14 mouse cellular contexts compared by ENCODE assay signal in genomic region chr5:73399768-73400526, GRCm38 (mm10). TPM values are rescaled to one million over a fixed set of nuclear protein-coding genes. Genes with fewer than 3 reads are reported as not detected.
DNase-seq lines count a peak whose midpoint lies in the region; ATAC-seq and TF ChIP-seq lines count a peak whose summit lies in the region.
"Had no signal": no experiment of that assay in that cellular context is flagged by ENCODE, and none has a peak within 500 bp of the region (broad histone marks: within the 10 kb centered on the region; RNA-seq: fewer than 3 reads in every experiment).

No protein-coding gene starts in this region.

- TF ChIP-seq CTCF in cerebellum, adult 2 months (IDR thresholded peaks at IDR 0.05; ENCODE audit: borderline replicate concordance, insufficient read depth, low read depth, low read length), result no peak

- DNase-seq in forebrain, embryonic 11.5 days (ENCODE audit: low spot score), result peak; percentile 50
- no peak for DNase-seq in forebrain, embryonic 10.5 days (ENCODE audit: extremely low spot score, low spot score)
- no peak for DNase-seq in midbrain, embryonic 11.5 days (ENCODE audit: low spot score, missing footprints)
- DNase-seq in cerebellum, adult 2 months, result no peak
- DNase-seq in urinary bladder, postnatal 10 days (ENCODE audit: low spot score), result no peak
- DNase-seq: cerebellum, postnatal 25 days; gastrocnemius, postnatal 36 days; heart, postnatal 4 days; kidney, postnatal 36 days had no signal

- no peaks in the 10 kb centered on the region for H3K36me3 ChIP-seq in forebrain, embryonic 11.5 days (ENCODE audit: control insufficient read depth, insufficient read depth, low read length)
- no peaks in the 10 kb centered on the region for H3K36me3 ChIP-seq in forebrain, embryonic 10.5 days (replicated peaks)
- H3K36me3 ChIP-seq in midbrain, embryonic 13.5 days, result no peaks in the 10 kb centered on the region
- no peaks in the 10 kb centered on the region for H3K36me3 ChIP-seq in midbrain, embryonic 11.5 days (ENCODE audit: control insufficient read depth, insufficient read depth, low read length)
- H3K36me3 ChIP-seq in hindbrain, embryonic 16.5 days (ENCODE audit: control insufficient read depth, insufficient read depth, low read length), result no peaks in the 10 kb centered on the region
- no peaks in the 10 kb centered on the region for H3K36me3 ChIP-seq in stomach, embryonic 14.5 days (ENCODE audit: control insufficient read depth, insufficient read depth, low read length)
- H3K36me3 ChIP-seq: liver, embryonic 15.5 days had no signal

- no peaks in the 10 kb centered on the region for H3K4me1 ChIP-seq in forebrain, embryonic 11.5 days (replicated peaks; ENCODE audit: control insufficient read depth, insufficient read depth, low read length)
- peaks cover 6% of the 10 kb centered on the region for H3K4me1 ChIP-seq in forebrain, embryonic 10.5 days
- peaks cover 7% of the 10 kb centered on the region; the same call in 1 of the 2 replicates for H3K4me1 ChIP-seq in midbrain, embryonic 13.5 days (replicated peaks)
- no peaks in the 10 kb centered on the region for H3K4me1 ChIP-seq in midbrain, embryonic 11.5 days (ENCODE audit: control insufficient read depth, insufficient read depth, low read length)
- H3K4me1 ChIP-seq in hindbrain, embryonic 16.5 days (ENCODE audit: control insufficient read depth, insufficient read depth, low read depth, low read length), result no peaks in the 10 kb centered on the region
- H3K4me1 ChIP-seq in stomach, embryonic 14.5 days (ENCODE audit: control insufficient read depth, insufficient read depth, low read length), result peaks cover 4% of the 10 kb centered on the region
- H3K4me1 ChIP-seq in cerebellum, adult 2 months (ENCODE audit: control insufficient read depth, insufficient read depth, low read length), result no peaks in the 10 kb centered on the region
- H3K4me1 ChIP-seq: liver, embryonic 15.5 days had no signal

- peak; percentile 51; the same call in 1 of the 2 replicates for ATAC-seq in forebrain, embryonic 11.5 days (replicated peaks; ENCODE audit: low FRiP score)
- peak; percentile 91 for ATAC-seq in midbrain, embryonic 13.5 days
- ATAC-seq in midbrain, embryonic 11.5 days (ENCODE audit: low FRiP score), result no peak
- ATAC-seq in hindbrain, embryonic 16.5 days, result peak; percentile 88
- ATAC-seq in stomach, embryonic 14.5 days (ENCODE audit: insufficient number of reproducible peaks, insufficient read depth, low FRiP score, low read depth), result 0 out of 2 replicates have a peak, but pooled peaks have one; percentile 28

- TF ChIP-seq POLR2A in cerebellum, adult 2 months (IDR thresholded peaks at IDR 0.05; ENCODE audit: borderline replicate concordance, insufficient read depth, low read length), result no peak

- no peak overlapping the region for H3K9ac ChIP-seq in forebrain, embryonic 11.5 days (ENCODE audit: low read length)
- H3K9ac ChIP-seq in midbrain, embryonic 13.5 days (replicated peaks), result no peak overlapping the region
- H3K9ac ChIP-seq in midbrain, embryonic 11.5 days (ENCODE audit: low read length), result no peak overlapping the region
- H3K9ac ChIP-seq in hindbrain, embryonic 16.5 days (ENCODE audit: low read depth, low read length), result no peak overlapping the region
- no peak overlapping the region for H3K9ac ChIP-seq in stomach, embryonic 14.5 days (replicated peaks; ENCODE audit: low read depth, low read length)
- H3K9ac ChIP-seq: liver, embryonic 15.5 days had no signal

- peaks cover 2% of the 10 kb centered on the region; the same call in 1 of the 2 replicates for H3K27me3 ChIP-seq in forebrain, embryonic 11.5 days (ENCODE audit: control insufficient read depth, insufficient read depth, low read length)
- peaks cover 17% of the 10 kb centered on the region for H3K27me3 ChIP-seq in forebrain, embryonic 10.5 days (ENCODE audit: poor library complexity, severe bottlenecking)
- peaks cover 4% of the 10 kb centered on the region for H3K27me3 ChIP-seq in midbrain, embryonic 13.5 days
- H3K27me3 ChIP-seq in midbrain, embryonic 11.5 days (ENCODE audit: control insufficient read depth, insufficient read depth, low read length), result peaks cover 2% of the 10 kb centered on the region; the same call in 1 of the 2 replicates
- peaks cover 9% of the 10 kb centered on the region for H3K27me3 ChIP-seq in hindbrain, embryonic 16.5 days (replicated peaks; ENCODE audit: control insufficient read depth, insufficient read depth, low read length)
- H3K27me3 ChIP-seq in stomach, embryonic 14.5 days (ENCODE audit: control insufficient read depth, insufficient read depth, low read length), result 0 out of 2 replicates have a peak, but pooled peaks cover 2% of the 10 kb centered on the region
- no peaks in the 10 kb centered on the region; the same call in 1 of the 2 replicates for H3K27me3 ChIP-seq in cerebellum, adult 2 months (ENCODE audit: control insufficient read depth, insufficient read depth, low read length)

- WGBS in forebrain, embryonic 11.5 days, result 66% methylated on average over 7 of the region's 7 CpGs
- 64% methylated on average over 7 of the region's 7 CpGs for whole genome bisulfite sequencing in forebrain, embryonic 10.5 days
- 51% methylated on average over 7 of the region's 7 CpGs for WGBS in midbrain, embryonic 13.5 days
- 75% methylated on average over 7 of the region's 7 CpGs for WGBS in midbrain, embryonic 11.5 days
- WGBS in hindbrain, embryonic 16.5 days, result 29% methylated on average over 7 of the region's 7 CpGs
- 35% methylated on average over 7 of the region's 7 CpGs for WGBS in stomach, embryonic 14.5 days
- 24% methylated on average over 7 of the region's 7 CpGs for WGBS in cerebellum, adult 2 months

- no peak overlapping the region for H3K4me3 ChIP-seq in forebrain, embryonic 11.5 days (ENCODE audit: low read depth, low read length)
- H3K4me3 ChIP-seq in forebrain, embryonic 10.5 days, result no peak overlapping the region
- H3K4me3 ChIP-seq in midbrain, embryonic 13.5 days (replicated peaks), result no peak overlapping the region
- H3K4me3 ChIP-seq in midbrain, embryonic 11.5 days (ENCODE audit: low read depth, low read length), result no peak overlapping the region
- no peak overlapping the region for H3K4me3 ChIP-seq in hindbrain, embryonic 16.5 days (ENCODE audit: low read length)
- no peak overlapping the region for H3K4me3 ChIP-seq in stomach, embryonic 14.5 days (ENCODE audit: low read depth, low read length)
- no peak overlapping the region for H3K4me3 ChIP-seq in cerebellum, adult 2 months (replicated peaks; ENCODE audit: insufficient read depth, low read depth, low read length)
- H3K4me3 ChIP-seq: liver, embryonic 15.5 days had no signal

- H3K9me3 ChIP-seq in forebrain, embryonic 11.5 days (ENCODE audit: control insufficient read depth, low read length), result no peaks in the 10 kb centered on the region
- H3K9me3 ChIP-seq in forebrain, embryonic 10.5 days, result no peaks in the 10 kb centered on the region
- no peaks in the 10 kb centered on the region for H3K9me3 ChIP-seq in midbrain, embryonic 13.5 days
- H3K9me3 ChIP-seq in midbrain, embryonic 11.5 days (ENCODE audit: control insufficient read depth, low read length), result no peaks in the 10 kb centered on the region
- H3K9me3 ChIP-seq in hindbrain, embryonic 16.5 days (ENCODE audit: control insufficient read depth, low read length), result no peaks in the 10 kb centered on the region
- H3K9me3 ChIP-seq in stomach, embryonic 14.5 days (ENCODE audit: control insufficient read depth, low read depth, low read length), result no peaks in the 10 kb centered on the region
- H3K9me3 ChIP-seq: liver, embryonic 15.5 days had no signal

- H3K27ac ChIP-seq in forebrain, embryonic 11.5 days (ENCODE audit: low read depth, low read length), result no peak overlapping the region
- H3K27ac ChIP-seq in forebrain, embryonic 10.5 days, result no peak overlapping the region
- no peak overlapping the region for H3K27ac ChIP-seq in midbrain, embryonic 13.5 days
- H3K27ac ChIP-seq in midbrain, embryonic 11.5 days (ENCODE audit: low read depth, low read length), result no peak overlapping the region
- H3K27ac ChIP-seq in hindbrain, embryonic 16.5 days (ENCODE audit: low read depth, low read length), result no peak overlapping the region
- no peak overlapping the region for H3K27ac ChIP-seq in stomach, embryonic 14.5 days (ENCODE audit: low read length)
- H3K27ac ChIP-seq in cerebellum, adult 2 months (ENCODE audit: insufficient read depth, low read length), result no peak overlapping the region
- H3K27ac ChIP-seq: liver, embryonic 15.5 days had no signal

- no peak overlapping the region for H3K4me2 ChIP-seq in forebrain, embryonic 11.5 days (ENCODE audit: low read depth, low read length, severe bottlenecking)
- no peak overlapping the region for H3K4me2 ChIP-seq in midbrain, embryonic 13.5 days (replicated peaks)
- H3K4me2 ChIP-seq in midbrain, embryonic 11.5 days, result no peak overlapping the region
- 0 out of 2 replicates have a peak overlapping the region, but pooled peaks have one; percentile 5 for H3K4me2 ChIP-seq in hindbrain, embryonic 16.5 days (ENCODE audit: low read length)
- no peak overlapping the region for H3K4me2 ChIP-seq in stomach, embryonic 14.5 days (replicated peaks; ENCODE audit: low read depth, low read length)
- H3K4me2 ChIP-seq: liver, embryonic 15.5 days had no signal

RNA-seq across cellular contexts. Expression of gene Cwh43, which starts 5.9 kb away (rescaled TPM):
- polyA plus RNA-seq in forebrain, embryonic 11.5 days (2014; fragmentation: Nextera tagmentation; extraction: Ambion mirVana), result not detected in 2 replicates
- not detected in 2 replicates for polyA plus RNA-seq in forebrain, embryonic 10.5 days (2016; fragmentation: Nextera tagmentation; extraction: Ambion mirVana)
- 0.35 TPM in 1 of 2 replicates, not detected in the other for polyA plus RNA-seq in midbrain, embryonic 13.5 days (2015; fragmentation: Nextera tagmentation; extraction: Ambion mirVana)
- not detected in 2 replicates for polyA plus RNA-seq in midbrain, embryonic 11.5 days (2014; fragmentation: Nextera tagmentation; extraction: Ambion mirVana)
- polyA plus RNA-seq in hindbrain, embryonic 16.5 days (2015; fragmentation: Nextera tagmentation; extraction: Ambion mirVana), result 0.44 and 0.46 TPM in 2 replicates
- polyA plus RNA-seq in stomach, embryonic 14.5 days (2014; fragmentation: Nextera tagmentation; extraction: Ambion mirVana), result not detected in 2 replicates
- 0.10 and 0.20 TPM in 2 replicates for polyA plus RNA-seq in cerebellum, adult 2 months (2012; rRNA removed)
- polyA plus RNA-seq: liver, embryonic 15.5 days; neural tube, embryonic 11.5 days had no signal

RNA-seq across cellular contexts. Expression of gene Ociad2, which starts 59.1 kb away (rescaled TPM):
- polyA plus RNA-seq in forebrain, embryonic 11.5 days (2014; fragmentation: Nextera tagmentation; extraction: Ambion mirVana), result 8.8 and 9.1 TPM in 2 replicates
- 8.7 and 9.8 TPM in 2 replicates for polyA plus RNA-seq in forebrain, embryonic 10.5 days (2016; fragmentation: Nextera tagmentation; extraction: Ambion mirVana)
- polyA plus RNA-seq in midbrain, embryonic 13.5 days (2015; fragmentation: Nextera tagmentation; extraction: Ambion mirVana), result 22.8 and 24.5 TPM in 2 replicates
- polyA plus RNA-seq in midbrain, embryonic 11.5 days (2014; fragmentation: Nextera tagmentation; extraction: Ambion mirVana), result 13.5 and 15.5 TPM in 2 replicates
- polyA plus RNA-seq in hindbrain, embryonic 16.5 days (2015; fragmentation: Nextera tagmentation; extraction: Ambion mirVana), result 26.6 and 27.4 TPM in 2 replicates
- polyA plus RNA-seq in stomach, embryonic 14.5 days (2014; fragmentation: Nextera tagmentation; extraction: Ambion mirVana), result 55.7 and 64.3 TPM in 2 replicates
- polyA plus RNA-seq in cerebellum, adult 2 months (2012; rRNA removed), result 20.2 and 20.5 TPM in 2 replicates
